Mouse (Mus musculus) heart, postnatal 36 days (tissue): ENCODE results near the gene Adamtsl2. TPM values are rescaled to one million over a fixed set of nuclear protein-coding genes. Genes with fewer than 3 reads are reported as not detected.

ENCODE experiments used
- DNase-seq, 2 experiments: peaks; one replicate each; pipeline ENCODE4 v3.0.0; 2021 to 2022
- intact Hi-C: fragments of 180-260 bp; cut with DNase I; formaldehyde crosslinking; loops from one replicate; pipeline ENCODE4 v1.15.1; 2025
- total RNA-seq, 2 experiments: library from RNA; stranded (reverse); gene quantifications; 2 replicates each; pipeline ENCODE4 v1.2.3; 2021

Gene Adamtsl2
- total RNA-seq = 10 to 100 TPM; 20.3 to 21.4 TPM

- DNase-seq = peak; percentile 83 to 89
- intact Hi-C loops = loop anchor here (2.0 kb wide), 1 partner anchor 34 kb away; no protein-coding TSS in a partner anchor
These were observed at the start of gene Adamtsl2 for GRCm38 (mm10) chr2:27079152-27079584. Adamtsl2 (plus strand) TSS chr2:27079379.

DNA sequence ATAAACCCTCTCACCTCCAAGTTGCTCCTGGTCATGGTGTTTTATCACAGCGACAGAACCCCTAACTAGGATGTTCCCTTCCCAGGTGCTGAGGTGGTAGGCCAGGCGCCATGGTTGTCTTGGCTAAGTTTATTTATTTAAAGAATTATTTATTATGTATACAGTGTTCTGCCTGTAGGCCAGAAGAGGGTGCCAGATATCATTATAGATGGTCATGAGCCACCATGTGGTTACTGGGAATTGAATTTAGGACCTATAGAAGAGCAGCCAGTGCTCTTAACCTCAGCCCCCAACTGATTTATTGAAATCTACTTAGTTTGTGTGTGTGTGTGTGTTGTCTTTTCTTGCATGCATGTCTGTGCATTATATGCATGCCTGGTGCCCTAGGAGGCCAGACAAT is 46.8 kb upstream of the Adamtsl2 start:
- DNase-seq = no peak
- intact Hi-C loops = no loop called here

- intact Hi-C loops = no loop called here
- no peak for DNase-seq
These were observed 43.2 kb upstream of the Adamtsl2 start for GRCm38 (mm10) chr2:27036003-27036402.

DNA sequence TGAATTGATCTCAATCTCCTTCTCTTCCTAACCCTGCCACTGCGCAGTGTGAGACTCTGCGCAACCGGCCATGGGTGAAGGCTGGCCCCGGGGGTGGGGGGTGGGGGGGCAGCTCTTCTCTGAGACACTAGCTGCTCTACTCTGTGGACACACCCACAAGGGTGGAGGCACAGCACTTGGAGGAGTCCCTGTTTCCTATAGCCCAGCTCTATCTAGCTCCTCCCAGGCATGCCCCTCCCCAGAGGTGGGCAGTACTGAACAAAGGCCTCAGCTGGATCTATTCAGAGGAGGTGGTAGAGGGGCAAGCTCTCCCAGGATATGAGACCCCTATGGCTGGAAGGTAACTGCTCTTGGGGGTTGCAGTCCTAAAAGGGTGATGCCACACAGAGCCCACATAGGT is 42.2 kb upstream of the Adamtsl2 start:
- no peak for DNase-seq
- intact Hi-C loops = no loop called here

DNA sequence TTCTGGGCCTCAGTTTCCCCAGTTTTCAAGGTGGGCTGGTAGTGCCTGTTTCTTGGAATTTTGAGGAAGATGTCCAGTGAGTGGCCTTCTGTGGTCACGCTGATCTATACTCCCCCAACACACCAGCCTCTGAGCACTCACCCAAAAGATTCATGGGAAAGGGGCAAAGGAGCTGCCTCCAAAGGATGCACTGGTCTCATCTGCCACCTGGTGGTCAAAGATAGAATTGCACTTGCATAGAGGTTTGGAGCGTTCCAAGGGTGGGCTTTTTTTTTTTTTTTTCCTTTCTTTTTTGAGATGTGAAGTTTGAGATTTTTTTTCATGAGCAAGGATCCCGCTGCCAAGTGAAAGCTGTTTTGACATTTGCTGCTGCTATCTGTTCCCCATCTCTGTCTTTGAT is 40.6 kb upstream of the Adamtsl2 start:
- DNase-seq = peak; percentile 74 to 75
- intact Hi-C loops = loop anchor here (1.0 kb wide), 4 partner anchors 20 to 391 kb away; no protein-coding TSS in a partner anchor

GRCm38 (mm10) chr2:27039286-27039685 is 39.9 kb upstream of the Adamtsl2 start:
- DNase-seq = no peak
- intact Hi-C loops = no loop called here

DNA sequence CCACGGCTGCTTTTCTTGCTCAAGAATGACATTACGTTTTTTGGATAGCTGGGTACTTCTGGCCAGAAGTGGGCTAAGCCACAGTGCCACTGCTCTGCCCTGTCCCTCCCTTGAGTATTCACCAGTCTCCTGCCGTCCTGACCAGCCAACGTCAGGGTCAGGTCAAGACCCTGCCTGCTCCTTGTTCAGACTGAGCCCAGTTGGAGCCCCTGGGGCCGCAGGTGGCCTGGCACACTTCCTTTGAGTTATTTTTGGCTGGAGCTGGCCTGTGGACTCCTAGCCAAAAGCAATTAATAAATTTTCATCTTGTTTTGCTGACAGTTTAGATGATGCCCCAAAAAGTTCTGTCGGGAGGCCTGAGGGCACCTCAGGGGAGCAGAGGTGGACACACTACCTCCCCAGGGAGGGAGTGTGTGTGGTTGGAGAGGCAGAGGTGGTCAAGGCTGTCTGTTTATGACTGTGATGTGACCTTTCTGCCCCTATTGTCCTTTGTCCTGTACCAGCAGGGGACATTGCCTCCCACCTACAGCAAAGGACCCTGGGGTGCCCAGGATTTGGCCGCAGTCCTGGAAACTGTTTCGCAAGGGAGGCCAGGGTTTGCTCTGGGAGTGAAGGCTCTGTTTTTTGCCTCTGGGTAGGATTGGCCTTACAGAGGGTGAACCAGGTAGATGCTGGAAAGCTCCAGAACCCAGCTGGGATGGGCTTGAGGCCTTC is 36.9 kb upstream of the Adamtsl2 start:
- DNase-seq = no peak
- intact Hi-C loops = loop anchor here (2.0 kb wide), 1 partner anchor 85 kb away; no protein-coding TSS in a partner anchor

- intact Hi-C loops = loop anchor here (1.0 to 2.0 kb wide), 2 partner anchors 83 to 194 kb away; no protein-coding TSS in a partner anchor
- DNase-seq = peak; percentile 86 to 88
These were observed 35.7 kb upstream of the Adamtsl2 start for GRCm38 (mm10) chr2:27043461-27043860.

GRCm38 (mm10) chr2:27044166-27044565 is 35.0 kb upstream of the Adamtsl2 start:
- intact Hi-C loops = loop anchor here (2.0 kb wide), 1 partner anchor 35 kb away; the partner anchor contains the start of gene Adamtsl2
- peak in 1 of 2 experiments; percentile 57 for DNase-seq

- DNase-seq = no peak
- intact Hi-C loops = loop anchor here (2.0 kb wide), 1 partner anchor 34 kb away; the partner anchor contains the start of gene Adamtsl2
These were observed 34.5 kb upstream of the Adamtsl2 start for GRCm38 (mm10) chr2:27044641-27045040.

DNA sequence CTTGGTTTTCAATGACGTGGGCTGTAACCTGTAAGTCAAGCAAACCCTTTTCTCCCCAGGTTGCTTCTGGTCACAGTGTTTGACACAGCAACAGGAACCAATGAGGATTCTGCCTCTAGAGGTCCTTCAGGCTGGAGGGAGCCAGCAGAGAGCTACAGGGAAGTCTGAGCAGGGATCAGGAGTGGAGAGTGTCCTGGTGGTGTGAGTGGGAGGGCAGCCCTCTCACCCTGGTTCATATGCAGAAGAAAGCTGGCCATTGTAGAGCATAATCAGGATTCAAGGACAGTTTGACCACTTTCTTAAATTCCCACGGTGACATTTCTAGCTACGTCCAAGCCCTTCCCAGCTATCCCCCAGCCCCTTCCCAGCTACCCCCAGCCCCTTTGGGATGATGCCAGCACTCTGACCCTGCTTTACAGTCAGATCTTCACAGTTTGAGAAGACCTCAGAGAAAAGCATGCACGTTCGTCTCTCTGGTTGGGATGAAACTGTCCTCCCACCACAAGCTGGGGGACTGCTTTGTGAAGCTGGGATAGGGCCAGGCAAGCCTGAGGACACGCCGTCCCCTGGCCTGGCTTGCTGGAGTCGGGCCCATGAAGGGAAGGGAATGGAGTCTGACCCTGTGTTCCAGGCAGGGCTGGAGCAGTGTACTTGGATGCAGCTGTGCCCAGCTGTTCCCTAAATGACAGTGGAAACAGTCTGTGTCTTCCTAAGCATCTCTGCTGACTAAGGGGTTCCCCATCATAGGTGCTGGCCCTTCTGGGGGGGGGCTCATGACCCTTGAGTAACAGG is 33.0 kb upstream of the Adamtsl2 start:
- intact Hi-C loops = loop anchor here (2.0 kb wide), 1 partner anchor 33 kb away; the partner anchor contains the start of gene Adamtsl2
- peak; percentile 79 to 86 for DNase-seq

- no peak for DNase-seq
- intact Hi-C loops = no loop called here
These were observed 29.8 kb upstream of the Adamtsl2 start for GRCm38 (mm10) chr2:27049408-27049807.

- DNase-seq = no peak
- intact Hi-C loops = no loop called here
These were observed 20.9 kb upstream of the Adamtsl2 start for GRCm38 (mm10) chr2:27058251-27058650.

DNA sequence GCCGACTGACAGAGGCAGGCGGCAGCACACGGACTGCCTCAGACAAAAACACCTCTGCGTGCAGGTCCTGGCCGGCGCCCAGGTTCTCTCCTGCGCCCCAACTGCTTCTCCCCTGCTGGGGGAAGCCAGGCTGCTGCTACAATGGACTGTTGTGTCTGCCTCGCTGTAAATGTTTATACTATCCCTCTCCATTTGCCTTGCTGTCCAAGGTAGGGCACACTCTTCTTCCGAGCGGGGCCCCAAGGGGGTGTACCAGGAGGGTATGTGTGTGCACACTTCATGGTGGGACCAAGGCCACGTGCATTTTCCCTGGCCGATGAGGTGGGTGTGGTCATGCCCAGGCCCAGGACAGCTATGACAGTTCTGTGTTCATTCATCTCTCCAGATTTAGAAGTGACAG is 20.4 kb upstream of the Adamtsl2 start:
- intact Hi-C loops = no loop called here
- no peak for DNase-seq

GRCm38 (mm10) chr2:27059187-27059586 is 20.0 kb upstream of the Adamtsl2 start:
- DNase-seq = no peak
- intact Hi-C loops = no loop called here

- intact Hi-C loops = no loop called here
- no peak for DNase-seq
These were observed 12.1 kb upstream of the Adamtsl2 start for GRCm38 (mm10) chr2:27067124-27067523.

DNA sequence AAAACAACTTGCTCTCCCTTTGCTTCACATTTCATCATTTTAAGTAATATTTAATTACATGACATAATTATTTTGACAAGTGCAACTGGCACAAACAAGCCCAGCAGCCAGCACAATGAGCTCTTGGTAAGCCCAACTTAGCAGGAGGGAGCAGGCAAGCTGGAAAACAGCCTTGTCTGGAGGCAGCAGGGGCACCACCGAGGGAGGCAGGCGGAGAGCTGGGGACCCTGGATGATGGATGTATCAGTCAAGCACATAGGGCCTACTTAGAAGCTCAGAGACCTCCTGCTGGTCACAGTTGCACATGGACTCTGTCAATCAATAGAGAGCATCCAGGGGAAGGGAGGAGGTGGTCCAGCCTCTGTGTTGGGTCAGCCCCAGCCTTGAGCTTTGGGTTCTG is 11.2 kb upstream of the Adamtsl2 start:
- intact Hi-C loops = no loop called here
- DNase-seq = no peak

- no peak for DNase-seq
- intact Hi-C loops = no loop called here
These were observed 9.5 kb upstream of the Adamtsl2 start for GRCm38 (mm10) chr2:27069646-27070045.

DNA sequence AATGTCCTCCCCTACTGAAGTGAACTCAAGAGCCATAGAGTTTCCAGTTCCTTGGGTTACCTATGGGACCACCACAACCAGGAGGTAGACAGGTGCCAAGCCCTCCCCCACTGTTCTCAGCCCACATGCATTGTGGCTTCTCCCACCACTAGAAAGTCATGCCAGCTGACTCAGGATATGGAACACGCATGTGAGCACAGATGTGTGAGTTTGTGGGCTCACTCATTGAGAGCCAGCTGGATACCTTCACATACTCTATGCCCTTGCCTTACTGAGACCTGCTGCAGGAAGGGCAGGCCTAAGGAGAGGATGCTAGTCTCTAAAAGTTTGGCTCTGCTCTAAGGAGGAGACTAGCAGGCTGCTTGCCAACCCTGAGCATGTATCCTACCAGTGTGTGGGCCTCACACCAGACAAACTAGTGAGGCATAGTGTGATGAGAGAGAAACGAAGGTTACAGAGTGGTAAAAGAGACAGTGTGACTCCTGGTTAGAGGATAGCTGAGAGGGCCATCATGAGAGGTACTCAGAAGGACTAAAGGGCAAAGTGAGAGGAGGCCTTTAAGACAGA is 8.8 kb upstream of the Adamtsl2 start:
- intact Hi-C loops = no loop called here

DNA sequence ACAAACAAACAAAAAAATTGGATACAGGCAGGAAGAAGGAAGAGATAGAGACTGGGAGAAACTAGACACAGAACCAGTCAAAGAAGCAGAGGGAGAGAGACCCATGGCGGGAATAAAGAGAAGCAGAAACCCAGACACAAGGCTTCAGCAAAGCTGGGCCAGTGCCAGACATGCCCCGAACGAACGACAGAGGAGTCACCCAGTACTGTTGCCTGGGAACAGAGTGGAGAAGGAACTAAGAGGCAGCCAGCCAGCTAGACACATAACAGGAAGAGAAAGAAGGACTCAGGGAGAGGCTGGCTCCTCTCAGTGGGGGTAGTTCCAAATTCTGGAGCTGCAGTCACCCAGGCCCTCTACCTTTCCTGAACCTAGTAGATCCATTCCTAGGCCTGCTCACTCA is 8.0 kb upstream of the Adamtsl2 start:
- intact Hi-C loops = no loop called here
- DNase-seq = peak; percentile 69 to 74

More for the DNA sequence above, 8.8 kb upstream of the Adamtsl2 start:
- no peak for DNase-seq

DNA sequence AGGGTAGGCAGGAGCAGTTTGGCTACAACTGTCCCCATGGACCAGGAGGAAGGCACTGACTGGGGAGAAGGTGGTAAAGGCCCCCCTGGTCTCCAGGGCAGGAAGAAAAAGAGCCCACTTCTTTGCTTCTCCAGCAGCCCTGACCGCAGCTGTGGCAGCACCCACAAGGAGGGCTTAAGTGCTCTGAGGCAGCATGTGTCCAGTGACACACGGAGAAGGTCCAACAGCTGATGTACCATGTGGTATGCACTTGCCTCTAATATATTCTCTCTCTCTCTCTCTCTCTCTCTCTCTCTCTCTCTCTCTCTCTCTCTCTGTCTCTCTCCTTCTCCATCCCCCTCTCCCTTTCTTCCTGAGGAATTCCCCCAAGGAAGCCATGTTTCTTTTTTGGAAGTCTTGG is 7.2 kb upstream of the Adamtsl2 start, which contains the start of gene Mymk:
Gene Mymk (minus strand): TSS at position 202 of the 400 bp plus-strand sequence.
- intact Hi-C loops = no loop called here
- no peak for DNase-seq
